Mouse (Mus musculus): Measurements from ENCODE around the gene Slc22a14. TPM values are rescaled to one million over a fixed set of nuclear protein-coding genes. Genes with fewer than 3 reads are reported as not detected.

Gene Slc22a14
- polyA plus RNA-seq, 1 experiment, result not detected

- no peak for DNase-seq (ENCODE audit: extremely low spot score in 1 of 2, low spot score in 1 of 2)
These were observed 7.3 kb downstream of the Slc22a14 start for GRCm38 (mm10) chr9:119358058-119358429.

- DNase-seq (ENCODE audit: extremely low spot score in 1 of 2, low spot score in 1 of 2), result peak; percentile 77 to 92
These were observed 7.9 kb downstream of the Slc22a14 start, which contains the start of gene Xylb for GRCm38 (mm10) chr9:119357331-119358057. TSS of gene Xylb (plus strand) at chr9:119357381.

DNA sequence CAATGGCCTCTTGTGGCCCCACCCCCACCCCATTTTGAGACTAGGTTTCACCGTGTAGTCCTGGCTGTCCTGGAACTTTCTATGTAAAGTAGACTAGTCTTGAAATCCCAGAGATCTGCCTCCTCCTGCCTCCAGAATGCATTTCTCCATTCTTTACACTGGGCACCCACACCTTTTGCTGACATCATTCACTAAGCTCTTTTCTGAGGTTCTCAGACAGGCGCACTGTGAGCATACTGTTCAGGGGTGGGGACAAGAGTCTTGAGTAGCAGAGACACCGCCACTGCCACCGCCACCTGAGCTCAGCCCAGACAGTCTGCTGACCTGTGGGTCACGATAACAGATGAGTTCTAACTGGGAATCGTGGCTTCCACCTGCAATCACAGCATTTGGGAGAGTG is 9.4 kb downstream of the Slc22a14 start:
- DNase-seq (ENCODE audit: extremely low spot score in 1 of 2, low spot score in 1 of 2), result peak in 1 of 2 experiments; percentile 48

DNA sequence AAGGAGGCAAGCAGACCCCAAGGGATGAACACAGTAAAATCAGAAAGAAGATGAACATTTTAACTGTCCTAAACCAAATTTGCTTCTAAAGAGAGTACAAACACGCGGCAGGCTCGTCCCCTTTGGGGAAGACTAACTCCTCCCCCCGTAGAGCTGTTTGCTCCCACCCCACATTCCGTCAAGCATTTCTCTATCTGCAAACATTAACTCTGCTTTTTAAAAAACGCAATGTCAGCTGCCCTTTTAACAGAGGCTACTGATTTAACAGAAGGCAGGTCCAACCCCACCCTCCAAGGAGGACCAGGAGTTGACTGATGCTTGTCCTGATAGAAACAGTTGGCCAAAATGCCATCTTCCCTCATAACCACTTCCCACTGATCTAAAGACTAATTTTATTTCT is 11.4 kb downstream of the Slc22a14 start:
- DNase-seq (ENCODE audit: extremely low spot score in 1 of 2, low spot score in 1 of 2), result no peak

DNA sequence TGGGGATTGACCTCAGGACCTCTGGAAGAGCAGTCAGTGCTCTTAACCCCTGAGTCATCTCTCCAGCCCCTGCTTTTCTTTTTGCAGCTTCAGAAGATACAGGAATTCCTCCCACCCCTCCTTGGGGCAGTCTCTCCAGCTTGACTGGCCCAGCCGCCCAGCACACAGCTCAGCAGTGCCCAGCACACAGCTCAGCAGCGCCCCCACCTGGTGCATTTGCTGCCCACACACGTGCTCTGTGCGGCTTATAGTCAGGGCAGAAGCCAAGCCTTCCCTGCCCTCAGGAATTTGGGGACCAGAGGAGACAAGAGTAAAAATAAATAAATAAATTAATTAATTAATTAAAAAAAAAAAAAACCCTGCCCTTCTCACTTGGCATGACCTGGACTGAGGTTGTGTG is 13.3 kb downstream of the Slc22a14 start:
- peak in 1 of 2 experiments; percentile 76 for DNase-seq (ENCODE audit: extremely low spot score in 1 of 2, low spot score in 1 of 2)

DNA sequence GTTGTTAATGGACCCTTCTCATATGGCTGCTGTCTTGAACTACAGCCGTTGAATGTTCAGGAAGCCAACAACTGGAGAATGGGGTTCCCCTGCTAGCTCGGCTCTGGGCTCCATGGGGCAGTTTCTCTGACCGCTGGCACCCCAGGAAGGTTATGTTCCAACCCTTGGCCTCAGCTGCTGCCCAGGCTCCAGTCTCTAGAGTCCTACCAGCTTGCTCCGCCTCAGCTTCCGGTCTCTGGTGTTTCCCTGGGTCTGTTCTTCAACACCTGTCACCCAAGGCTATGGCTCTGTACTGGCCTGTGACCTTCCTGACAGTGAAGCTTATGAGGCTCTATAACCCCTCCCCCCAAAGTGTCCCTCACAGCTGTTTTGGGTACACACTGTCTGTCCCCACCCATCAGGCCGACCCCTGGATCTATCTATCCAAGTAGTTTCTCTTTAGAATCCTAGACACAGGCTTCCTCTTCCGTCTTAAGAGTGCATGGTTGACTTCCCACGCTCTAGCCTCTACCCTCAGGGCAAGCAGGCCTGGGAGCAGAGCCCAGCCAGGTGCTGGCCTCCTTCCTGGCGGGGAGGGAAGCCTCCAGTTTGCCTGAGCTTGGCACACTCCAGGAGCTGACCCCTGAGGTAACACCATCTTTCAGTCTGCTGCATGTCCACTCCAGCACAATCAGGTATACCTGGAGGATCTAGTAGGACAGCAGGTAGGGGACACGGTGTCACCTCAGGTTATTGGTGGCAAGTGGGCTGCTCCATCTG is 14.2 kb downstream of the Slc22a14 start:
- DNase-seq (ENCODE audit: extremely low spot score in 1 of 2, low spot score in 1 of 2), result no peak

DNA sequence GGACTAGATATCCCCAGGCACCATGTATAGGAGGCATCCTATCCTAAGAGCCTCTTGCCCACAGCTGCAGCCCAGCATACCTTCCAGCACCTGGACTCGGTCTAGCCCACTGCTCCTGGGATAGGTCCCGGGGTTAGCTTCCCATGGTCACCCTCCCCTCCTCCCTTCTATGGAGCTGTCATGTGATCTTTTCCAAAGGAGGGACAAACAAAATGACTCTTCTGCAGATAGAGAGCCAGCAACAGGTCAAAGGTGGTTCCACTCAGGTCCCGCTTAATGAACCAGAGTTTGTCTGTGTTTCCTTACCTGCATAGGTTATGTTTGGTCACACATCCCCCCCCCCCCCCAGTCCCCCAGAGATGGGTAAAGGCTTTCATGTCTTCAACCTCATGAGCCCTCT is 14.8 kb downstream of the Slc22a14 start:
- DNase-seq (ENCODE audit: extremely low spot score in 1 of 2, low spot score in 1 of 2), result no peak

DNA sequence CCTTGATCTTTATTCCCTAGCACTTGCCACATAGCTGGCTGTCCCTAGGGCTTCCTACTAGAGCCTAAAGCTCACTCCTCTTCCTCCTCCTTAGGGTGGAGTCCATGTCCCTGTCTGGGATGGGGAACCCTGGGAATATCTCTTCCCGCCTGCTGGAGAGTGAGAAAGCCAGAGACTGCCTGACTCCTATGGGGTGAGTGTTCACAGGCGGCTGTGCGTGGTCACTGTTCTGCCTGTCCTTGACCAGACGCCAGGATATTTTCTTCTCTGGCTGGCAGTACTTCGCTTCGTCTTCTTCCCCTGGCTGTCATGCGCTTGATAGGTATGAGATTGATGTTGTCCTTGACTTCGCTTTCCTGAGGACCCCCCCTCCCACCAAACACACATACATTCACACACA is 19.0 kb downstream of the Slc22a14 start:
- no peak for DNase-seq (ENCODE audit: extremely low spot score in 1 of 2, low spot score in 1 of 2)

DNA sequence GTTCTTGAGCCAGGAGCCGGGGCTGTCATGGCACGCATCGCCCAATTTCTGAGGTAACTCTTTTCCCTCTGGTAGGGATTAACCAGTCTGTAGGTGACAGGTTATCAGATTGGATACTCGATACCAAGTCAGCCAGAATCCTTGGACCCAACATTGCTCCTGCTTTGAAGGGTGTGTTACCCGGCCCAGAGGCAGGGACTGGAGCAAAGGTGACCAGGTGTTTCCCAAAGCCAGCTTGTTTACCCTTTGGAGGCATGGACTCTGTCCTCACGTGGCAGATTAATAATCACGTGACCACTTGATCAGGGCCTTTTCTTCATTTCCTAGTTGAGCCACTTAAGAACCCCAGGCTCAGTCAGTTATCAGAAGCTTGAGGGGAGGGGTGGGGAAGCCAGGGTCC is 22.6 kb downstream of the Slc22a14 start:
- no peak for DNase-seq (ENCODE audit: extremely low spot score in 1 of 2, low spot score in 1 of 2)

DNA sequence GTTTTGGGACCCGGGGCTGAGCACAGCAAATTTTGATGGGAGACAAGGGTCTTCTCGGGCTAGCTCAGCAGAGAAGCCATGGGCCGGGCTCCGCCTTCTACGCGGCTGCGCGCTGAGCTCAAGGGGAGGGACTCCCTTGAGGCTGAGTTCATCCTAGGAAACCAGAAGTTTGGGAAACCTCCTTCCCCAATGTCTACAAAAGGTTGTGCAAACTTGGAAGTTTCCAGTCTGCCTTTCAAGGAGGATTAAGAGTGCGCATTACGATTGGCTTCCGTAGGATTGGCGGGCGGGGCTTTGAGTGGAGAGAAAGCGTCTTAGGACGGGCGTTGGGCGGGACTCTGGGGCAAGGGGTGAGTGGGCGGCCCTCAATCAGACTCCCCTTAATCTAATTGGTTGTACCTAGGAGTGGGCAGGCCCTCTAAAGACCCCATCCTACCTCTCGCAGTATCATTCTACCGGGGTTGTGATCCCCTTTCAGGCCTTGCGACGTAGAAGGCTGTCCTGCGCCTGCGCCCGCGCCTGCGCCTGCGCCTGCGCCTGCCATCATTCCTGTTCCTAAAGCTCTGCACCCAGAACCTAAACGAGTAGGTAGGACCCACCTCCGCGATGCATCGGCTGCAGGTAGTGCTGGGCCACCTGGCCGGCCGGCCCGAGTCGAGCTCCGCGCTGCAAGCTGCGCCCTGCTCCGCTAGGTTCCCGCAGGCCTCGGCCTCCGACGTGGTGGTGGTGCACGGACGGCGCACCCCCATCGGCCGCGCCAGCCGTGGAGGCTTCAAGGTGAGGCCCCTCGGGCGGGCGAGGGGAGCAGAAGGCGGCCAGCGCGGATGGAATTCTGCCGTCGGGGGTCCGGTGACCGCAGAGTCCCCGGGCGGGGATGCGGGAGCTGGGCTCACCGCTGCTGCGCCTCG is 24.2 kb downstream of the Slc22a14 start, which contains the start of gene Myd88:
Gene Myd88, minus strand, starts transcription at position 503 of the 908 bp plus-strand sequence.
- peak; percentile 98 for DNase-seq (ENCODE audit: extremely low spot score in 1 of 2, low spot score in 1 of 2)

DNA sequence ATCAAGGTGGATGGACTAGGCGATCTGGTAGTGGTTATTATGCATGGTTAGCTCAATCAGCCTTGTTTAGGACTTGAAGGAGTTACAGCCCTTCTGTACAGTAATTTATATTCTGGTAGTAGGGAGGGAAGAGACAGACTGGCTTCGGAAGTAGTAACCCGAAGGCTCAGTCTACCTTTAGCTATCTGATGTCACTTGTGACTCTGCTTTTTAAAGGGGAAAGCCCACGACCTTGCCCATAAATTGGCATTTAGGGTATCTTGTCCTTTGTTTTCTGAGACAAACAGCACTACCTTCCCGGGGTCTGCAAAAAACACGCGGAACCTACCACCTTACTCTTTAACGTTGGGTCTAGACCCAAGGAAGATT is 25.2 kb downstream of the Slc22a14 start:
- no peak for DNase-seq (ENCODE audit: extremely low spot score in 1 of 2, low spot score in 1 of 2)

GRCm38 (mm10) chr9:119339558-119340211 is 25.7 kb downstream of the Slc22a14 start, which contains the start of gene Acaa1a:
TSS of gene Acaa1a (plus strand) at chr9:119339676.
- peak in 1 of 2 experiments; percentile 30 for DNase-seq (ENCODE audit: extremely low spot score in 1 of 2, low spot score in 1 of 2)

GRCm38 (mm10) chr9:119339106-119339505 is 26.2 kb downstream of the Slc22a14 start:
- DNase-seq (ENCODE audit: extremely low spot score in 1 of 2, low spot score in 1 of 2), result no peak

GRCm38 (mm10) chr9:119338350-119338749 is 27.0 kb downstream of the Slc22a14 start:
- no peak for DNase-seq (ENCODE audit: extremely low spot score in 1 of 2, low spot score in 1 of 2)

- no peak for DNase-seq (ENCODE audit: extremely low spot score in 1 of 2, low spot score in 1 of 2)
These were observed 27.5 kb downstream of the Slc22a14 start for GRCm38 (mm10) chr9:119337842-119338241.

- no peak for DNase-seq (ENCODE audit: extremely low spot score in 1 of 2, low spot score in 1 of 2)
These were observed 29.8 kb downstream of the Slc22a14 start for GRCm38 (mm10) chr9:119335571-119335970.

DNA sequence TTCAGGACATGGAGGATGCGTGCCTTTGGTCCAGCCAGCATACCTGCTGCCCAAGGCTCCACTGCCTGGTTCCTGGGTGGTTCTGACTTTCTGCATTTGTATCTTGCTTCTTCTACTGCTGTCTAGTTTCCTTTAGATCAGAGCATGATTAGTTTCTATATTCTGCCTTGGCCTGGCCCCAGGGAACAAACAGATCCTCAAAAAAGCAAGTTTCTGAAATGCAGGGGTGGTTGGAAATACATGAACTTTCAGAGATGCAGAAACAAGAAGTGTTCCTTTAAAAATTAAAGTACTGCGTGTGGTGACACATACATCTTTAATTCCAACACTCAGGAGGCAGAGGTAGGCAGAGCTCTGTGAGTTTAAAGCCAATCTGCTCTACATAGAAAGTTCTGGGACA is 30.5 kb downstream of the Slc22a14 start:
- DNase-seq (ENCODE audit: extremely low spot score in 1 of 2, low spot score in 1 of 2), result peak in 1 of 2 experiments; percentile 53

DNA sequence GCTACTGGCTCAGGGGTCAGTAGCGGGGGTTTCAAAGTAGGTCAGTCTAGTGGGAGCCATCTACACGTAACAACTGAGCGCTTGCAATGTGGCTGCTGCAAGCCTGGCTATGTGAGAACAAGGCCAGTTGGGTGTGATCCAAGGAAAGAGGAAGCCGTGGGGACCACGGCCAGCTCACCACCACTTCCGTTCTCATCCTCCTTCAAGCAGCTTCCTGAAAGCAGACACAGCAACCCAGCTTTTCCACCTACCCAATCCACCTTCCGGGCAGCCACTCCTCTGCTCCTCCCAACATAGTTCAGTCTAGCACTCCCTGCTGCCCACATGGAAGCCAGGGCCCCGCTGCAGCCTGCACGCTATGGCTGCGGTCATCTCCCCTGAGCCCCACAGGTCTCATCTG is 31.0 kb downstream of the Slc22a14 start:
- DNase-seq (ENCODE audit: extremely low spot score in 1 of 2, low spot score in 1 of 2), result peak in 1 of 2 experiments; percentile 69

- DNase-seq (ENCODE audit: extremely low spot score in 1 of 2, low spot score in 1 of 2), result no peak
These were observed 35.0 kb downstream of the Slc22a14 start for GRCm38 (mm10) chr9:119330186-119330963.
